12 mouse cellular contexts compared by ENCODE assay signal in the genomic region with DNA sequence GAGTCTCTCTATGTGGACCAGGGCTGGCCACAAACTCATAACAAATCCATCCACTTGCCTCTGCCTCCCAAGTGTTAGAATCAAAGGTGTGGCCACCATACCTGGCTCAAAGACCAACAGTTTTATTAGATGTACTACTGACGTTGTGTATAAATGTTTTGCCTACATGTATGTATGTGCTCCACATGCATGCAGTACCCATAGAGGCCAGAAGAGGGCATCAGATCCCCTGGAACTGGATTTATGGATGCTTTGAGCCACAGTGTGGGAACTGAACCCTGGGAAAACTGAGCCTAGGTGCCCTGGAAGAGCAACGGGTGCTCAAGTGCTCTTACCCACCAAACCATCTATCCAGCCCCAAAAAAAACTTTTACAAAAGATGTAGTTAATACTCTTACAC. TPM values are rescaled to one million over a fixed set of nuclear protein-coding genes. Genes with fewer than 3 reads are reported as not detected.
DNase-seq lines count a peak whose midpoint lies in the region; ATAC-seq and TF ChIP-seq lines count a peak whose summit lies in the region.
"Had no signal": no experiment of that assay in that cellular context is flagged by ENCODE, and none has a peak within 500 bp of the region (broad histone marks: within the 10 kb centered on the region; RNA-seq: fewer than 3 reads in every experiment).

No protein-coding gene starts in this region.

- peaks cover 6% of the 10 kb centered on the region; the same call in 1 of the 2 replicates for H3K4me1 ChIP-seq in kidney, embryonic 16.5 days (ENCODE audit: insufficient read depth, low read length)
- peaks cover 20% of the 10 kb centered on the region for H3K4me1 ChIP-seq in bone marrow macrophage, adult 2 months (ENCODE audit: control insufficient read depth, insufficient read depth, low read length)
- H3K4me1 ChIP-seq in forebrain, embryonic 10.5 days: peaks cover 17% of the 10 kb centered on the region

- TF ChIP-seq POLR2A in bone marrow macrophage, adult 2 months (IDR thresholded peaks at IDR 0.05; ENCODE audit: borderline replicate concordance, low read depth, low read length): no peak

- WGBS in kidney, embryonic 16.5 days: 92% methylated on average over 2 of the region's 2 CpGs
- WGBS in forebrain, embryonic 10.5 days: 90% methylated on average over 2 of the region's 2 CpGs

- peaks cover 46% of the 10 kb centered on the region for H3K36me3 ChIP-seq in kidney, embryonic 16.5 days (ENCODE audit: insufficient read depth, low read length)
- H3K36me3 ChIP-seq in forebrain, embryonic 10.5 days (replicated peaks): peaks cover 70% of the 10 kb centered on the region

- no peaks in the 10 kb centered on the region for H3K27me3 ChIP-seq in kidney, embryonic 16.5 days (ENCODE audit: insufficient read depth, low read length)
- 0 out of 2 replicates have a peak, but pooled peaks cover under 1% of the 10 kb centered on the region for H3K27me3 ChIP-seq in forebrain, embryonic 10.5 days (ENCODE audit: poor library complexity, severe bottlenecking)
- H3K27me3 ChIP-seq: hindbrain, embryonic 12.5 days had no signal

- H3K4me3 ChIP-seq in kidney, embryonic 16.5 days (ENCODE audit: low read length): no peak overlapping the region
- no peak overlapping the region for H3K4me3 ChIP-seq in bone marrow macrophage, adult 2 months (ENCODE audit: insufficient read depth, low read length)
- no peak overlapping the region for H3K4me3 ChIP-seq in forebrain, embryonic 10.5 days
- H3K4me3 ChIP-seq: hindbrain, embryonic 12.5 days had no signal

- no peak overlapping the region for H3K27ac ChIP-seq in kidney, embryonic 16.5 days (ENCODE audit: low read length)
- no peak overlapping the region for H3K27ac ChIP-seq in bone marrow macrophage, adult 2 months (ENCODE audit: insufficient read depth, low read depth, low read length)
- no peak overlapping the region for H3K27ac ChIP-seq in forebrain, embryonic 10.5 days
- H3K27ac ChIP-seq: hindbrain, embryonic 12.5 days had no signal

- peak; percentile 25 to 30 for DNase-seq in kidney, postnatal 4 days
- peak; percentile 53 for DNase-seq in 3T3-L1 (ENCODE audit: low read depth, low spot score)
- DNase-seq in A20 (ENCODE audit: low read depth, low spot score): peak; percentile 37
- no peak for DNase-seq in spleen, postnatal 14 days (ENCODE audit: low spot score in 2 of 2)
- no peak for DNase-seq in forebrain, embryonic 10.5 days (ENCODE audit: extremely low spot score, low spot score)
- no peak for DNase-seq in heart, adult 18-20 months
- DNase-seq: kidney, postnatal 25 days had no signal

- ATAC-seq in kidney, embryonic 16.5 days (ENCODE audit: low FRiP score, low TSS enrichment): no peak
- ATAC-seq: midbrain, embryonic 16.5 days had no signal

- no peak overlapping the region for H3K9ac ChIP-seq in kidney, embryonic 16.5 days (replicated peaks; ENCODE audit: low read length)
- H3K9ac ChIP-seq: hindbrain, embryonic 12.5 days had no signal

- no peaks in the 10 kb centered on the region for H3K9me3 ChIP-seq in kidney, embryonic 16.5 days (ENCODE audit: low read length)
- peaks cover 8% of the 10 kb centered on the region; the same call in 1 of the 2 replicates for H3K9me3 ChIP-seq in forebrain, embryonic 10.5 days

- TF ChIP-seq CTCF in bone marrow macrophage, adult 2 months (IDR thresholded peaks at IDR 0.05; ENCODE audit: low read depth, low read length): peak; percentile 14; the same call in 1 of the 2 replicates

- no peak overlapping the region for H3K4me2 ChIP-seq in kidney, embryonic 16.5 days (replicated peaks; ENCODE audit: low read depth, low read length)
- H3K4me2 ChIP-seq: heart, embryonic 11.5 days; hindbrain, embryonic 12.5 days had no signal

RNA-seq across cellular contexts. Expression of a gene that starts 4.7 kb away (rescaled TPM):
- 60.6 and 67.1 TPM in 2 replicates for polyA plus RNA-seq in kidney, embryonic 16.5 days (2015; fragmentation: Nextera tagmentation; extraction: Ambion mirVana)
- 233 and 235 TPM in 2 replicates for polyA plus RNA-seq in bone marrow macrophage, adult 2 months (2012; ENCODE audit: insufficient read depth, insufficient read length, missing spikeins)
- 59.8 and 62.2 TPM in 2 replicates for polyA plus RNA-seq in forebrain, embryonic 10.5 days (2016; fragmentation: Nextera tagmentation; extraction: Ambion mirVana)
- total RNA-seq in heart, adult 18-20 months (2021): 10 to 100 TPM; 61.2 to 68.8 TPM

RNA-seq across cellular contexts. Expression of a gene that starts 17.0 kb away (rescaled TPM):
- polyA plus RNA-seq in kidney, embryonic 16.5 days (2015; fragmentation: Nextera tagmentation; extraction: Ambion mirVana): 46.5 and 47.5 TPM in 2 replicates
- 9.9 and 14.0 TPM in 2 replicates for polyA plus RNA-seq in bone marrow macrophage, adult 2 months (2012; ENCODE audit: insufficient read depth, insufficient read length, missing spikeins)
- 59.9 and 61.5 TPM in 2 replicates for polyA plus RNA-seq in forebrain, embryonic 10.5 days (2016; fragmentation: Nextera tagmentation; extraction: Ambion mirVana)
- total RNA-seq in heart, adult 18-20 months (2021): 10 to 100 TPM; 22.4 to 23.1 TPM

Comparison
In these comparisons a context has a peak if more than half of its experiments do, and no peak if none do; other contexts are left out.
1. DNase-seq: peak in kidney, postnatal 4 days (2 of 2), 3T3-L1 (single experiment) and A20 (single experiment); none in spleen, postnatal 14 days (0 of 2), forebrain, embryonic 10.5 days (single experiment) and heart, adult 18-20 months (0 of 2).